Mouse (Mus musculus): ENCODE results near the gene Gm10031.
"Not testable (repeated sequence)": the region's sequence is repeated elsewhere in the genome, so short reads cannot be mapped to it uniquely, and the experiment has no call there.

Gene Gm10031

GRCm38 (mm10) chr1:156523842-156524241 is at the start of gene Gm10031:
Gm10031 (plus strand) TSS chr1:156524012.
- DNase-seq: not testable (repeated sequence)

DNA sequence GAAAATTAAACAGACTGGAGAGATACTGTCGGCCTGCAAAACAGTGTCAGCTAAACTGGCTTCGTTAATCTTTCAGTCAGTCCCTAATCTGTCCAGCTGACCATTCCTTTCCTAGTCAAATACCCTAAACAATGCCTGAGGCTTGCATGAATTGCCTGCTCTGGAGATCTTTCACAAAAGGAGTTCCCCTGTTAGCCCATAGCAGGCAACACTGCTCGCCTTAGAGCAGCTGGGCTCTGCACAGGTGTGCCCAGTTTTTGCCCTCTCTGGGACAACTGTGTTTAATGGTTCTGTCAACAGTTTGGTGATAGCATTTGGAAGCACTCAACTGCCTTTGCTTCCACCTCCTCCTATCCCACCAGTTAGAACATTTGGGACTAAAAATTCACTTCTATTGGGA is 49.0 kb upstream of the Gm10031 start:
- DNase-seq: no peak

GRCm38 (mm10) chr1:156476016-156476415 is 47.8 kb upstream of the Gm10031 start:
- no peak for DNase-seq

DNA sequence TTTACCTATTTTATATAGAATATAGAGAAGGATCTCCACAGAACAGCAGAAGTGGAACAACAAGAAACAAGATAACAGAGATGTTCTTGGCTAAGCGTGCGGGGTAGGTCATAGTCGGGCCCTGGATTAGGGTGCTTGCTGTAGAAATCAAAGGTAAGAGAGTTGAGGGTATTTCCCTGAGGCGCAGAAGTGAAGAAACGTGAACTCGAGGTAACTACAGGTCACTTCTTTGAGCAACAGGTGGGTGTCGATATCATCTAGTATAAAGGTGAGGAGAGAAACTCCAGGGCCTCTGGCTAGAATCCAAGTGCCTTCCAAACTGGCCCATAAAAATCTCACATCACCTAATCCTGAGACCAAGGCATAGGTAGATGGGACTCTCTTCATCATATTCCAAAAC is 47.3 kb upstream of the Gm10031 start:
- DNase-seq: no peak

DNA sequence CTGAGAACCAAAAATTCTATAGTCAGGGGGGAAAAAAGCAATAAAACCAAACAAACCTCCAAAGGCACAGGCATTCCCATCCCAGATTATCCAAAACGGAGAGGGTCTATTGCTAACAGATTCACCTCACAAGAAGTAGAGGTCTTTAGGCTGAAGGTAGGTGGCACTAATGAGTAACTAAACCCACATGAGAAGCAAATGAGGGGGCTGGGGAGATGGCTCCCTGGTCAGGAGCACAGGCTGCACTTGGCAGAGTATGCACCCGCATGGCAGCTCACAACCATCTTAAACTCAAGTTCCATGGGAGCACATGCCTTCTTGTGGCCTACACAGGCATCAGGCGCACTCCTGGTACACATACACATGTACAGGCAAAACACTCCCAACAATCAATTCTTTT is 42.0 kb upstream of the Gm10031 start:
- no peak for DNase-seq

GRCm38 (mm10) chr1:156487498-156487897 is 36.3 kb upstream of the Gm10031 start:
- no peak for DNase-seq

DNA sequence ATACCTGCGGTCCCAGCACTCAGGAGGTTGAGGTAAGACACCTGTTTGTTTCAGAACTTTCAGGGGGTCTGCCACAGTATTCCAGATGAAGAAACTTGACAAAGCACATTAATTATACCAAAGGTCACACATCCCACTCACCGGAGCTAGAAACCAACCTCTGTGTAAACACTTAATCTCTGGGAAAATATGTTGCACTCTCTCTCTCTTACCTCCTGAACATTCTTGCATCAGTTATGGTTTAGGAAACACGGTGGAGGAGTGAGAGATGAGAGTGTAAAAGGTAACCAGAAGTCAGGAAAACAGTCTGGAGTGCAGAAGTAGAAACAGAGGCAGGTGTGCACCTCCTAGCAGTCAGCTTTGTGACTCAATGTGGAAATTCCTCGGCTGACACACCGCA is 35.8 kb upstream of the Gm10031 start:
- DNase-seq: no peak

- DNase-seq: no peak
Observed at GRCm38 (mm10) chr1:156491226-156491796, 32.5 kb upstream of the Gm10031 start.

DNA sequence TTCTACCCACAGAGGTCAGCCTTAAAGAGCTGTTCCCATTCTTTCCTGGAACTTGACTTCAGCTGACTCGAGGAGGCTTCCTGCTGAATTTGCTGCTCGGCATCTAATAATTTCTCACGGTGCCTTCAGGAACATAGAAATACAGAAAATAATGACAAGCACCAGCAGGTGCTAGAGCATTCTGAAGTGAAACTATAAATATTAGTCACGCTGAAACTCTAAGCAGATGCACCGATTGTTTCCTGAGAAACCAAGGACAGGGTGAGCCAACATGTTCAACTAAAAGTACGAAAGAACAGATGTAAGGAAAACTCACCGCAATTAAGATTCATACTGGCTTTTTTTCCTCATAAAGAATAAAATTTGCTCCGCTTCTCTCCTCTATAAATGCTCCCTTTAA is 28.8 kb upstream of the Gm10031 start:
- no peak for DNase-seq

- no peak for DNase-seq
Observed at GRCm38 (mm10) chr1:156496910-156497309, 26.9 kb upstream of the Gm10031 start.

GRCm38 (mm10) chr1:156504945-156505523 is 18.8 kb upstream of the Gm10031 start:
- DNase-seq: peak in 1 of 2 experiments; percentile 5

- no peak for DNase-seq
Observed at GRCm38 (mm10) chr1:156505901-156506300, 17.9 kb upstream of the Gm10031 start.

DNA sequence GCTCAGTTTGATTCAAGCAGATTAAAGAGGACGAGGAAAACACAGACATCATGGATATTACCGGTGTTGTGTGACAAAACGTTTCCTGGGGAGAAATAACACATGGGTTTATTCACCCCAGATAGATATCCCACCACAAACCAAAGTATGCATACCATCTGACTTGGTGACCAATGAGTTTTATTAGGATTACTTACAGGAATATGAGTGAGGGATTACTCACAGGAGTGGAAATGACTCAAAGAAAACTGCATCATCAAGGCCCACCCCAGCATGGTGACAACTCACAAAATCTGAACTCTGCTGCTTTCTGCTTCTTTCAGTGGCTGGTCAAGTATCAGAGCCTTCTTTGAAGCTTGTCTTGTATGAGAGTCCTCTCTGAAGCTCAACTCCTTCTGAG is 16.1 kb upstream of the Gm10031 start:
- DNase-seq: no peak

DNA sequence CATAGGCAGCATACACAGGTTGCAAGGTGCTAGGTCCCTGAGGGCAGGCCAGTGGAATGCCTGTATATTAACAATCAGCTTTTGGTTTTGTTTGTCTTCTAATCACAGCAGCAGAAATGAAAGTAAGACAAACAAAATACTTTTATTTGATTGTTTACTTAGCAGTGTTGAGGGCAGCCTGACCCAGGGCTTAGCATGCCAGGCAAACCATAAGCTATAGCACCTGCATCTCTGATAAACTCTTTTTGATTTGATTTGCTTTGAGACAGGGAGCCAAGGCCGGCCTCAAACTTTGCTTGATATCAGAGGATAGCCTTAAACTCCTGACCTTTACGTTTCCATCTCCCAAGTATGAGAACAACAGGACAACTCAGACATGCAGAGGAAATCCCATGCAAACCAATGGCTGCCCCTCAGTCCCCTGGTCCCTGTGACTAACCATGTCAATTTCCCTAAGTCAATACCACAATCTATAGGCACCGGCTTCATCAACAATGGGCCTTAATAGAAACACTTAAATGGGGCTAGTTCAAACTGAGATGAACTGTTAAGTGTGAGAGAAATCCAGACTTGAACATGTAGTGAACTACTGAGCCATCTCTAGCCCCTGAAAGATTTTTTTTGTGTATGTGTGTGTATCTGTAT is 3.6 kb upstream of the Gm10031 start:
- no peak for DNase-seq

- DNase-seq: peak in 1 of 2 experiments; percentile 8
Observed at GRCm38 (mm10) chr1:156521796-156522517, 1.9 kb upstream of the Gm10031 start.

DNA sequence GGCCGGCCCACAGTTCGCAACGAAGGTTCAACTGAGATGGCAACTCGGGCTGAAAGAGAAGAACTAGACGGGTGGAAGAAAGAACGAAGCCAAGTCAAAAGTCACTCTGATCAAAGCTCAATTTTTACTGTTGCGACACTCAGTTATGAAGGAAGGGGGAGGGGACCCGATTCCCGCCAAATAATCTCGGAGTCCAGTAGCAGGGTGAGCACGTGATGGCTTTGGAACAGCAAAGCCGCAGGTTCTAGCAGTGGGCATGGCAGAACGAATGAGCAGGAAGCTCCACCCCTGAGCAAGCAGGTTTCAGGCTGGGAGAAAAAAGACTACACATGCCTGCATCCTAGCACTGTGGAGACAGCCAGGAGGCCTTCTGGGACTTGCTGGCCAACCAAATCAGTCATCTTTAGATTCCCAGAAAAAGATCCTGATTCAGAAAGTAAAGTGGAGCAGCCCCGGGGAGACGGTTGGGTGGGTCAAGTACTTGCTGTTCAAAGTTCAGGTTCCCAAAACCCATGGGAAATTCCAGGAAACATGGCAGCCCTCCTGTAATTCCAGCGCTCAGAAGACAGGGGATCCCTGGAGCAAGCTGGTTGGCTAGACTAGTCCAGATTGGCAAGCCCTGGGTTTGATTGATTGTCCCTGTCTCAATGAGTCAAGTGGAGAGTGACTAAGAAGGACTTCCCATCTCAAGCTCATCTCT is 8.8 kb downstream of the Gm10031 start:
- DNase-seq: not testable (repeated sequence)

DNA sequence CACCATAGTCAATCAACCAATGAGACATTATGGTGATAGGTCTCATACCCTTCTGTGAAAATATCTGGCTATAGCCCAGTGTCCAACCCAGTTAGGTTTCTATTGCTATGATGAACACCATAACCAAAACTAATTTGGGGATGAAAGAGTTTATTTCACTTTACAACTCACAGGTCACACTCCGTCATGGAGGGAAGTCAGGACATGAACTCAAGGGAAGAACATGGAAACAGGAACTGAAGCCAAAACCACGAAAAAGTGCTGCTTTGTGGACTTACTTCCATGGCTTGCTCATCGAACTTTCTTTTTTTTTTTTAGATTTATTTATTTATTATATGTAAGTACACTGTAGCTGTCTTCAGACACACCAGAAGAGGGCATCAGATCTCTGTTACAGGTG is 9.7 kb downstream of the Gm10031 start:
- DNase-seq: no peak

DNA sequence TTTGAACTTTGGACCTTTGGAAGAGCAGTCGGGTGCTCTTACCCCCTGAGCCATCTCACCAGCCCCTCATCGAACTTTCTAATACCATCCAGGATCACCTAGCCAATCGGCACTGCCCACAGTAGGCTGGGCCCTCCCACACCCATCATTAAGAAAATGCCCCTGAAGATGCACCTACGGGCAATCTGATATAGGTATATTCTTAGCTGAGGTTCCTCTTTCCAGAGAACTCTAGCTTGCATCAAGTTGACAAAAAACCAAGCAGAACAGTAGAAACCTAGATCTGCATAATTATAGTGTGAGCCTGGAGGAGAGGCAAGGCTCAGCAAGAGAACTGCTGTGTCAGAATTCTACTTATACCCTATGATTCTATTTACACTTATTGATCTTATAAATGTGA is 10.1 kb downstream of the Gm10031 start:
- DNase-seq: no peak

DNA sequence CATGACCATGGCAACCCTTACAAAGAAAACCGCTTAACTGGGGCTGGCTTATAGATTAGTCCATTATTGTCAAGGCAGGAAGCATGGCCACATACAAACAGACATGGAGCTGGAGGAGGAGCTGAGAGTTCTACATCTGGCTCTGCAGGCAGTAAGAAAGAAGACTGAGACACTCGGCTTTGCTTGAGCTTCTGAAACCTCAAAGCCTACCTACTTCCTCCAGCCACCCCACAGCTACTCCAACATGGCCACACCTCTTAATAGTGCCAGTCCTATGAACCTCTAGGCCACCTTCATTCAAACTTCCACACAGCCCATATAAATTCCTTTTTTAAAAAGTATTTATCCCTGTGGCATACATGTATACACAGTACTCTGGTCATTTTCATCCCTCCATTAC is 13.2 kb downstream of the Gm10031 start:
- DNase-seq: no peak

DNA sequence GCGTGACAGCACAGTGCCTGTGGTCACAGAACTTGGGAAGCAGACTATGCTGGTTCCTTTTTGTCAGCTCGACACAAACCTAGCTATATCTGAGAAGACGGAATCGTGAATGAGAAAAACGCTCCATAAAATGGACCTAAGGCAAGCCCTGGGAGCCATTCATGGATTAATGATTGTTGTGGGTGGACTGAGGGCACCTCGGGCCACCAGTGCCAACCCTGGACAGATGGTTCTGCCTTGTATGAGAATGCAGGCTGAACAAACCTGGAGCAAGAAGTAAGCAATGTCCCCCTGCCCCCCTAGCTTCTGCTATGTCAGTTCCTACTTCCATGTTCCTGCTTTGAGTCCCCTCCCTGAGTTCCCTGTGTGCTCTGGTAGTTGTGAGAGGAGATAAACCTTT is 13.9 kb downstream of the Gm10031 start:
- peak in 1 of 2 experiments; percentile 16 for DNase-seq

DNA sequence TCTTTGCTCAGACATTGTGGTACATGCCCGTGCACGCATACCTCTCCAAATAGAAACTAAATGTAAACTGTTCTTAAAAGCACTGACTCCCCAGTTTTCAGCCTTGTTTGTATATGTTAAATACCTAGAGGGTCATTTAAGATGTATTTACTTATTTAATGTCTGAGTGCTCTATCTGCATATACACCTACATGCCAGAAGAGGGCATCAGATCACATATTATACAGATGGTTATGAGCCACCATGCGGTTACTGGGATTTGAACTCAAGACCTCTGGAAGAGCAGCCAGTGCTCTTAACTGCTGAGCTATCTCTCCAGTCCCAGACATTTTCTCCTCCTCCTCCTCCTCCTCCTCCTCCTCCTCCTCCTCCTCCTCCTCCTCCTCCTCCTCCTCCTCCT is 14.6 kb downstream of the Gm10031 start:
- no peak for DNase-seq

DNA sequence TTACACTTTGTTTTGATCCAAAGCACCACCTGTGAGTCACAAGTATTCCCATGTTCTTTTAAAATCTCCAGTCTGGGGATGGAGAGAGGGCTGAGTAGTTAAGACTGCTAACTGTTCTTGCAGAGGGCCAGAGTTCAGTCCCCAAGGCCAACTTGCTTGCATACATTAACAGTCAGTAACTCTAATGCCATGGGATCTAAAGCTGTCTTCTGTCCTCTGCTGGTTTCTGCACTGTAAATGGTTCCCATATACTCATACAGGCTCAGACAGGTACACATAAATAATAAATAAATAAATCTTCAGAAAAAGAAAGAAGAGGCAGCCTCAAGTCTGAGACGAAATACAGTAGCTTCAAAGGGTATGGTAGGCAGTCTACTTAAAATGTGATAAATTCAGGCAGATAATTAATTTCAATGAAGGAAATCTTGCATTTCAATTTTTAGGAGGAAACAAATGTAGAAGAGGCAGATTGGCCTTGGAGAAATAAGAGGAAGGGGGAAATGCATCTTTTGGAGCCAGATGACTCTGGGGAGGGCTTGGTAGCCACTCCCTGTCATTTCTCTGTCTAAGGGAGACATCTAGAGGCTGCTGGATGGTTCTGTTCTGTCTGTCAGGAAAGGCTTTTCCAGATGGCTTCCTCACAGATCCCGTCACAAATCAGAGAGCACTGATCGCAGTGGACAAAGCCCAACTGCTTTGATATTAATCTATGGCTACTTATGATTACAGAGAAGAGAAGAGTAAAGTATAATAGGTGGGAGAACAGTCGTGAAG is 16.2 kb downstream of the Gm10031 start:
- DNase-seq: peak; percentile 36 to 39
